Mouse (Mus musculus): Measurements from ENCODE around the gene Hps1. TPM values are rescaled to one million over a fixed set of nuclear protein-coding genes. Genes with fewer than 3 reads are reported as not detected.

Gene Hps1
- polyA plus RNA-seq (2016; fragmentation: Nextera tagmentation; extraction: Ambion mirVana), result 19.2 and 21.6 TPM in 2 replicates

- Histone ChIP-seq H3K4me3 (peak within 1 kb of the TSS; percentile 65), H3K9me3 (no peaks in the 10 kb centered on the region), H3K36me3 (no peaks in the 10 kb centered on the region), H3K4me1 (replicated peaks) (peaks cover 24% of the 10 kb centered on the region), H3K27me3 (ENCODE audit: insufficient read depth, poor library complexity, severe bottlenecking) (0 out of 2 replicates have a peak, but pooled peaks cover 4% of the 10 kb centered on the region), H3K27ac (peak within 1 kb of the TSS; percentile 92)
- under 1% methylated on average over 43 of the region's 43 CpGs for WGBS
- peak; percentile 91 for DNase-seq (ENCODE audit: low spot score)
Observed at GRCm38 (mm10) chr19:42779531-42780155, at the start of gene Hps1. Gene Hps1 (minus strand): TSS chr19:42779978.

GRCm38 (mm10) chr19:42829196-42829595, 49.4 kb upstream of the Hps1 start:
- H3K4me1 ChIP-seq (replicated peaks), result no peaks in the 10 kb centered on the region
- H3K9me3 ChIP-seq, result 0 out of 2 replicates have a peak, but pooled peaks cover 2% of the 10 kb centered on the region
- no peaks in the 10 kb centered on the region for H3K27me3 ChIP-seq (ENCODE audit: insufficient read depth, poor library complexity, severe bottlenecking)
- WGBS, result 78% methylated on average over 4 of the region's 4 CpGs
- H3K4me3 ChIP-seq, result no peak overlapping the region
- no peak for DNase-seq (ENCODE audit: low spot score)
- no peak overlapping the region for H3K27ac ChIP-seq
- H3K36me3 ChIP-seq, result no peaks in the 10 kb centered on the region

- DNase-seq (ENCODE audit: low spot score), result no peak
- H3K9me3 ChIP-seq, result 0 out of 2 replicates have a peak, but pooled peaks cover 2% of the 10 kb centered on the region
- H3K36me3 ChIP-seq, result no peaks in the 10 kb centered on the region
- no peak overlapping the region for H3K4me3 ChIP-seq
- H3K27ac ChIP-seq, result no peak overlapping the region
- 92% methylated on average over 3 of the region's 3 CpGs for WGBS
- no peaks in the 10 kb centered on the region for H3K4me1 ChIP-seq (replicated peaks)
- H3K27me3 ChIP-seq (ENCODE audit: insufficient read depth, poor library complexity, severe bottlenecking), result no peaks in the 10 kb centered on the region
Observed at GRCm38 (mm10) chr19:42827843-42828242, 48.1 kb upstream of the Hps1 start.

- no peak overlapping the region for H3K27ac ChIP-seq
- no peaks in the 10 kb centered on the region for H3K27me3 ChIP-seq (ENCODE audit: insufficient read depth, poor library complexity, severe bottlenecking)
- H3K4me3 ChIP-seq, result no peak overlapping the region
- no peak for DNase-seq (ENCODE audit: low spot score)
- H3K4me1 ChIP-seq (replicated peaks), result no peaks in the 10 kb centered on the region
- 88% methylated on average over 5 of the region's 5 CpGs for whole genome bisulfite sequencing
- no peaks in the 10 kb centered on the region for H3K9me3 ChIP-seq
- H3K36me3 ChIP-seq, result no peaks in the 10 kb centered on the region
Observed at GRCm38 (mm10) chr19:42820109-42820508, 40.3 kb upstream of the Hps1 start.

- H3K4me1 ChIP-seq (replicated peaks), result no peaks in the 10 kb centered on the region
- DNase-seq (ENCODE audit: low spot score), result no peak
- no peak overlapping the region for H3K27ac ChIP-seq
- 76% methylated on average over 2 of the region's 2 CpGs for WGBS
- no peaks in the 10 kb centered on the region for H3K36me3 ChIP-seq
- H3K4me3 ChIP-seq, result no peak overlapping the region
- no peaks in the 10 kb centered on the region for H3K27me3 ChIP-seq (ENCODE audit: insufficient read depth, poor library complexity, severe bottlenecking)
- no peaks in the 10 kb centered on the region for H3K9me3 ChIP-seq
Observed at GRCm38 (mm10) chr19:42817761-42818160, 38.0 kb upstream of the Hps1 start.

GRCm38 (mm10) chr19:42816261-42816660, 36.5 kb upstream of the Hps1 start:
- Histone ChIP-seq H3K27me3 (ENCODE audit: insufficient read depth, poor library complexity, severe bottlenecking) (no peaks in the 10 kb centered on the region), H3K27ac (no peak overlapping the region), H3K4me1 (replicated peaks) (no peaks in the 10 kb centered on the region), H3K9me3 (no peaks in the 10 kb centered on the region), H3K36me3 (no peaks in the 10 kb centered on the region), H3K4me3 (no peak overlapping the region)
- DNase-seq (ENCODE audit: low spot score), result no peak
- WGBS, result 86% methylated on average over 2 of the region's 2 CpGs

GRCm38 (mm10) chr19:42810140-42810539, 30.4 kb upstream of the Hps1 start:
- no peak for DNase-seq (ENCODE audit: low spot score)
- H3K27me3 ChIP-seq (ENCODE audit: insufficient read depth, poor library complexity, severe bottlenecking), result no peaks in the 10 kb centered on the region
- no peak overlapping the region for H3K4me3 ChIP-seq
- no peak overlapping the region for H3K27ac ChIP-seq
- H3K36me3 ChIP-seq, result no peaks in the 10 kb centered on the region
- no peaks in the 10 kb centered on the region for H3K4me1 ChIP-seq (replicated peaks)
- no peaks in the 10 kb centered on the region for H3K9me3 ChIP-seq
- WGBS, result 81% methylated on average over 5 of the region's 5 CpGs

- 89% methylated on average over 10 of the region's 10 CpGs for WGBS
- Histone ChIP-seq H3K9me3 (no peaks in the 10 kb centered on the region), H3K36me3 (no peaks in the 10 kb centered on the region), H3K4me3 (no peak overlapping the region), H3K27ac (no peak overlapping the region), H3K27me3 (ENCODE audit: insufficient read depth, poor library complexity, severe bottlenecking) (no peaks in the 10 kb centered on the region), H3K4me1 (replicated peaks) (no peaks in the 10 kb centered on the region)
- no peak for DNase-seq (ENCODE audit: low spot score)
Observed at GRCm38 (mm10) chr19:42809491-42809890, 29.7 kb upstream of the Hps1 start.

GRCm38 (mm10) chr19:42797866-42798265, 18.1 kb upstream of the Hps1 start:
- H3K9me3 ChIP-seq, result no peaks in the 10 kb centered on the region
- H3K27ac ChIP-seq, result no peak overlapping the region
- 64% methylated on average over 2 of the region's 2 CpGs for WGBS
- H3K27me3 ChIP-seq (ENCODE audit: insufficient read depth, poor library complexity, severe bottlenecking), result peaks cover 25% of the 10 kb centered on the region
- no peak overlapping the region for H3K4me3 ChIP-seq
- no peak for DNase-seq (ENCODE audit: low spot score)
- no peaks in the 10 kb centered on the region for H3K36me3 ChIP-seq
- peaks cover 9% of the 10 kb centered on the region for H3K4me1 ChIP-seq (replicated peaks)

- peak overlapping the region; percentile 85 for H3K27ac ChIP-seq
- peak overlapping the region; percentile 60 for H3K4me3 ChIP-seq
- WGBS, result 29% methylated on average over 9 of the region's 9 CpGs
- H3K36me3 ChIP-seq, result no peaks in the 10 kb centered on the region
- peaks cover 9% of the 10 kb centered on the region for H3K4me1 ChIP-seq (replicated peaks)
- H3K9me3 ChIP-seq, result no peaks in the 10 kb centered on the region
- H3K27me3 ChIP-seq (ENCODE audit: insufficient read depth, poor library complexity, severe bottlenecking), result peaks cover 25% of the 10 kb centered on the region
- DNase-seq (ENCODE audit: low spot score), result no peak
Observed at GRCm38 (mm10) chr19:42795801-42796200, 16.0 kb upstream of the Hps1 start.

GRCm38 (mm10) chr19:42794914-42795613, 15.3 kb upstream of the Hps1 start:
- Histone ChIP-seq H3K27me3 (ENCODE audit: insufficient read depth, poor library complexity, severe bottlenecking) (peaks cover 25% of the 10 kb centered on the region), H3K27ac (peak overlapping the region; percentile 85), H3K4me3 (peak overlapping the region; percentile 60), H3K36me3 (no peaks in the 10 kb centered on the region), H3K9me3 (no peaks in the 10 kb centered on the region), H3K4me1 (replicated peaks) (peaks cover 9% of the 10 kb centered on the region)
- 2% methylated on average over 31 of the region's 31 CpGs for WGBS
- DNase-seq (ENCODE audit: low spot score), result peak; percentile 92

GRCm38 (mm10) chr19:42788311-42788710, 8.5 kb upstream of the Hps1 start:
- Histone ChIP-seq H3K27ac (no peak overlapping the region), H3K4me3 (no peak overlapping the region), H3K27me3 (ENCODE audit: insufficient read depth, poor library complexity, severe bottlenecking) (peaks cover 20% of the 10 kb centered on the region; the same call in 1 of the 2 replicates), H3K4me1 (replicated peaks) (peaks cover 25% of the 10 kb centered on the region), H3K36me3 (no peaks in the 10 kb centered on the region), H3K9me3 (no peaks in the 10 kb centered on the region)
- no peak for DNase-seq (ENCODE audit: low spot score)
- 58% methylated on average over 5 of the region's 5 CpGs for WGBS

GRCm38 (mm10) chr19:42785562-42786220, 5.9 kb upstream of the Hps1 start:
- Histone ChIP-seq H3K36me3 (no peaks in the 10 kb centered on the region), H3K27ac (peak overlapping the region; percentile 26; the same call in 1 of the 2 replicates), H3K4me3 (no peak overlapping the region), H3K27me3 (ENCODE audit: insufficient read depth, poor library complexity, severe bottlenecking) (peaks cover 20% of the 10 kb centered on the region; the same call in 1 of the 2 replicates), H3K9me3 (no peaks in the 10 kb centered on the region), H3K4me1 (replicated peaks) (peaks cover 25% of the 10 kb centered on the region)
- DNase-seq (ENCODE audit: low spot score), result no peak
- 47% methylated on average over 8 of the region's 8 CpGs for WGBS
